Mouse (Mus musculus) G1E-ER4 (cell line): Measurements from ENCODE around the gene Cic. TPM values are rescaled to one million over a fixed set of nuclear protein-coding genes. Genes with fewer than 3 reads are reported as not detected.

Experiments
- GATA1 ChIP-seq: IDR thresholded peaks from one replicate; pipeline ENCODE4 v1.8.0; 2012; ENCODE audit warnings: low read length, inconsistent platforms
- polyA plus RNA-seq: library from polyadenylated mRNA; stranded (reverse); fragments of >175 nt; gene quantifications from 2 replicates; pipeline ENCODE4 v1.2.3, GENCODE M21; 2012

Gene Cic
- polyA plus RNA-seq, 1 experiment, result 729 TPM

GRCm38 (mm10) chr7:25301063-25301462, 33.6 kb downstream of the Cic start, which contains the start of gene Prr19:
Prr19 (plus strand) TSS chr7:25301411.
- TF ChIP-seq GATA1, result no peak

GRCm38 (mm10) chr7:25303003-25303684, 35.6 kb downstream of the Cic start:
- TF ChIP-seq GATA1, result no peak

DNA sequence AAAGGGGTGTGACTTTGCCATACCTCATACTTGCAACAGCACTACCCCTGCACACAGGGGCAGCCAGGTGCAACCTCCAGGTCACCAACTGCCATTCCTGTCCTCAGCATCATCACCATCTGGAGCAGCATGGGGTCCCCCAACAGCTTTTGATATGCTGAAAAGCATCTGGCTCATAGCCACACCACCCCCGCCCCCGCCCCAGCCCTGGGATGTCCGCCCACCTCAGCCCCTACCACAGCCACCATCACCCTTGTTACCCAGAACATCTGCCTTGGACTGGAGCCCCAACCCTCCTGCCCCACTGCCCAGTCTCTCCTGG, 36.1 kb downstream of the Cic start:
- TF ChIP-seq GATA1, result no peak

DNA sequence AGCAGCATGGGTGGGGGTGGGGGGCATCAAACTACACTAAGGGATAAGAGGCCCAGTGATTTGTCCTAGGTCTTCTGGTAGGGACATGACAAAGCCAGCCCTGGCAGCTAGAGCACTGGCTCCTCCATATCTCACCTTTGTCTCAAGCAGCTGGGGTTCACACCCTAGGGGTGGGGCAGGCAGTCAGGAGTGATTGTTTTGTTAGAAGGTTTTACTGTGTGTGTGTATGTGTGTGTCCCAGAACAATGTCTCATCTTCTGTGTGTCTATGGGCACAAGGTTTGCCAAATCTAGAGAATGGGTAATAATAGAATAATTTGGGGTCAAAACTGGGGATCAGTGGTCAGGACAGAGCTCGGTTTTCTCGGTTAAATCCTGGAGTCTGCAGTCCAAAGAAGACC, 38.0 kb downstream of the Cic start:
- no peak for TF ChIP-seq GATA1

- TF ChIP-seq GATA1, result no peak
Observed at GRCm38 (mm10) chr7:25305956-25306613, 38.6 kb downstream of the Cic start, which contains the start of gene Tmem145. Tmem145 (plus strand) TSS chr7:25306106.

GRCm38 (mm10) chr7:25306614-25306996, 39.1 kb downstream of the Cic start:
- TF ChIP-seq GATA1, result no peak

- no peak for TF ChIP-seq GATA1
Observed at GRCm38 (mm10) chr7:25308702-25309318, 41.3 kb downstream of the Cic start.

DNA sequence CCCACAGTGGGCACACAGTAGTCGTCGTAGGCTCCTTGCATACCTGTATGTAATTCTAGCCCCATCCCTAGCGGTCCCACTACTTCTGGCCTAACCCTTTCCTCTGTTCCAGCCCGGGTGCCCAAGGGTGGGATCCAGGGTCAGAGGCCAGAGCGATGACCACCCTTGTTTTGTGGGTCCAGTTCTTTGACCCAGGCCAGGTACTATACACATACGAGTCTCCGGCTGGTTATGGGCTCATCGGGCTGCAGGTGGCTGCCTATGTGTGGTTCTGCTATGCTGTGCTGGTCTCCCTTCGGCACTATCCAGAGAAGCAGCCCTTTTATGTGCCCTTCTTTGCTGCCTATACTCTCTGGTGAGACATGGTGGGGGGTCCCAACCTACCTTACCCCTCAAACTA, 41.9 kb downstream of the Cic start:
- no peak for TF ChIP-seq GATA1

- no peak for TF ChIP-seq GATA1
Observed at GRCm38 (mm10) chr7:25311193-25311592, 43.7 kb downstream of the Cic start.

- no peak for TF ChIP-seq GATA1
Observed at GRCm38 (mm10) chr7:25313325-25313724, 45.8 kb downstream of the Cic start.

- TF ChIP-seq GATA1, result no peak
Observed at GRCm38 (mm10) chr7:25314606-25315305, 47.3 kb downstream of the Cic start.

GRCm38 (mm10) chr7:25315306-25316041, 48.0 kb downstream of the Cic start:
- no peak for TF ChIP-seq GATA1

GRCm38 (mm10) chr7:25316532-25317445, 49.3 kb downstream of the Cic start, which contains the start of gene Megf8:
Megf8 (plus strand) TSS chr7:25317164.
- no peak for TF ChIP-seq GATA1

- TF ChIP-seq GATA1, result no peak
Observed at GRCm38 (mm10) chr7:25317446-25317999, 50.0 kb downstream of the Cic start.
